Mouse (Mus musculus): Measurements from ENCODE around the gene Kmt5b.

DNA sequence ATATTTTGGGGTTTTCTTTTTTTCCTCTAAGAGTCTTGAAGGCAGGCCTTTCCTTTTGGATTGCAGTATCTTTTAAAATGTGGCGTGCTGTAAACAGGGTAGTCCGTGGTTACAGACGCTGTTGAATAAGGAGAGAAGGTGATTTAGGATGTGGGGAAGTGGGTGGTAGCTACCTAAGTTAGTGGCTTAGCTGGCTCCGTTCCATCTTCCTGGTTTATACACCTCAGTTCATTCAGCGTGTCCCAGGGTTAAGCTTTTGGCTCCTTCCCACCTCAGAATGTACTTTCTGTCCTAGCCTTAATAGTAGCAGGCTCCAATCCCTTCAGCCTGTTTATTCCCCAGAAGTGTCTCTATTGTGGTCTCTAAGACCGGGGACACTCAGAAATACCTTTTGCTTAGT, 87.9 kb downstream of the Kmt5b start:
- TF ChIP-seq EP300 (IDR thresholded peaks at IDR 0.05; ENCODE audit: low read depth in 1 of 2, low read length in 2 of 2) = no peak
- TF ChIP-seq POLR2A (IDR thresholded peaks at IDR 0.05; ENCODE audit: control insufficient read depth in 1 of 2, insufficient read depth in 1 of 2, low read depth in 1 of 2, low read length in 2 of 2, poor library complexity in 1 of 2) = no peak
- no peak for TF ChIP-seq CTCF (IDR thresholded peaks at IDR 0.05 in 2 of 3, conservative IDR thresholded peaks at IDR 0.05 in 1 of 3; ENCODE audit: control insufficient read depth in 1 of 3, insufficient read depth in 1 of 3, low read depth in 2 of 3, low read length in 3 of 3, poor library complexity in 1 of 3, severe bottlenecking in 1 of 3)
- TF ChIP-seq MEF2A (IDR thresholded peaks at IDR 0.05; ENCODE audit: extremely low read depth, insufficient replicate concordance, low read depth, low read length, poor library complexity, severe bottlenecking) = no peak
